Mouse (Mus musculus) myocyte (in vitro differentiated cells): ENCODE data around the gene Zcchc8. TPM values are rescaled to one million over a fixed set of nuclear protein-coding genes. Genes with fewer than 3 reads are reported as not detected.

Experiments used
- H3K27me3 ChIP-seq: one replicate; pipeline ENCODE4 v1.6.1; 2011; ENCODE audit not compliant: control insufficient read depth, insufficient read depth, insufficient read length
- H3K36me3 ChIP-seq: one replicate; pipeline ENCODE4 v1.6.1; 2011; ENCODE audit not compliant: control insufficient read depth, insufficient read depth
- H3K4me2 ChIP-seq: one replicate; pipeline ENCODE4 v1.6.1; 2011; ENCODE audit warnings: low read depth, control low read depth
- H3K4me3 ChIP-seq: one replicate; pipeline ENCODE4 v1.5.1; 2011; ENCODE audit warnings: mild to moderate bottlenecking, control low read depth, moderate library complexity
- H3K79me2 ChIP-seq: one replicate; pipeline ENCODE4 v1.6.1; 2011; ENCODE audit not compliant: control insufficient read depth, insufficient read depth
- H3ac ChIP-seq: one replicate; pipeline ENCODE4 v1.6.1; 2011; ENCODE audit not compliant: control insufficient read depth, insufficient read length
- CEBPB ChIP-seq: IDR thresholded peaks from 2 replicates; pipeline ENCODE4 v1.6.1; 2011; ENCODE audit warnings: mild to moderate bottlenecking, moderate library complexity; ENCODE audit not compliant: poor library complexity, insufficient read depth, severe bottlenecking
- E2F4 ChIP-seq: IDR thresholded peaks from one replicate; pipeline ENCODE4 v1.6.1; 2011; ENCODE audit warnings: mild to moderate bottlenecking, control low read depth, moderate library complexity; ENCODE audit not compliant: insufficient read depth
- MAX ChIP-seq: IDR thresholded peaks from one replicate; pipeline ENCODE4 v1.6.1; 2011; ENCODE audit warnings: low read depth, mild to moderate bottlenecking, control low read depth
- MYOD1 ChIP-seq, 3 experiments: IDR thresholded peaks; one replicate each; pipeline ENCODE4 v1.6.1; 2011; ENCODE audit warnings: control low read depth in 2 of 3, low read depth in 2 of 3, mild to moderate bottlenecking in 2 of 3, moderate library complexity in 1 of 3; ENCODE audit not compliant: insufficient read length in 2 of 3, control insufficient read depth in 1 of 3
- MYOG ChIP-seq, 3 experiments: IDR thresholded peaks; one replicate each; pipeline ENCODE4 v1.6.1; 2011; ENCODE audit warnings: control low read depth in 2 of 3, low read depth in 2 of 3, mild to moderate bottlenecking in 2 of 3; ENCODE audit not compliant: insufficient read length in 2 of 3, control insufficient read depth in 1 of 3, insufficient read depth in 1 of 3
- POLR2A ChIP-seq: IDR thresholded peaks from one replicate; pipeline ENCODE4 v1.6.1; 2011; ENCODE audit warnings: low read depth, mild to moderate bottlenecking, control low read depth, moderate library complexity; ENCODE audit not compliant: insufficient read length
- POLR2AphosphoS2 ChIP-seq: IDR thresholded peaks from one replicate; pipeline ENCODE4 v1.6.1; 2011; ENCODE audit warnings: low read depth, control low read depth; ENCODE audit not compliant: insufficient read length
- REST ChIP-seq: IDR thresholded peaks from one replicate; pipeline ENCODE4 v1.6.1; 2011; ENCODE audit warnings: mild to moderate bottlenecking, control low read depth, moderate library complexity; ENCODE audit not compliant: insufficient read depth, insufficient read length
- SRF ChIP-seq: IDR thresholded peaks from one replicate; pipeline ENCODE4 v1.6.1; 2011; ENCODE audit warnings: low read depth; ENCODE audit not compliant: control insufficient read depth, insufficient read length
- TCF12 ChIP-seq: IDR thresholded peaks from one replicate; pipeline ENCODE4 v1.6.1; 2011; ENCODE audit warnings: mild to moderate bottlenecking, control low read depth; ENCODE audit not compliant: poor library complexity, insufficient read depth, severe bottlenecking
- TCF3 ChIP-seq: IDR thresholded peaks from one replicate; pipeline ENCODE4 v1.6.1; 2011; ENCODE audit warnings: low read depth, control low read depth; ENCODE audit not compliant: insufficient read length
- USF1 ChIP-seq: IDR thresholded peaks from one replicate; pipeline ENCODE4 v1.6.1; 2011; ENCODE audit warnings: low read depth, mild to moderate bottlenecking, control low read depth, moderate library complexity
- polyA plus RNA-seq: library from polyadenylated mRNA; unstranded; fragments of >200 nt; fragmentation: generic; extraction: Trizol; gene quantifications from one replicate; pipeline ENCODE4 v1.2.1, GENCODE M21; 2012; ENCODE audit warnings: missing spikeins

Zcchc8 gene
- polyA plus RNA-seq, 1 experiment, result 9.7 TPM

DNA sequence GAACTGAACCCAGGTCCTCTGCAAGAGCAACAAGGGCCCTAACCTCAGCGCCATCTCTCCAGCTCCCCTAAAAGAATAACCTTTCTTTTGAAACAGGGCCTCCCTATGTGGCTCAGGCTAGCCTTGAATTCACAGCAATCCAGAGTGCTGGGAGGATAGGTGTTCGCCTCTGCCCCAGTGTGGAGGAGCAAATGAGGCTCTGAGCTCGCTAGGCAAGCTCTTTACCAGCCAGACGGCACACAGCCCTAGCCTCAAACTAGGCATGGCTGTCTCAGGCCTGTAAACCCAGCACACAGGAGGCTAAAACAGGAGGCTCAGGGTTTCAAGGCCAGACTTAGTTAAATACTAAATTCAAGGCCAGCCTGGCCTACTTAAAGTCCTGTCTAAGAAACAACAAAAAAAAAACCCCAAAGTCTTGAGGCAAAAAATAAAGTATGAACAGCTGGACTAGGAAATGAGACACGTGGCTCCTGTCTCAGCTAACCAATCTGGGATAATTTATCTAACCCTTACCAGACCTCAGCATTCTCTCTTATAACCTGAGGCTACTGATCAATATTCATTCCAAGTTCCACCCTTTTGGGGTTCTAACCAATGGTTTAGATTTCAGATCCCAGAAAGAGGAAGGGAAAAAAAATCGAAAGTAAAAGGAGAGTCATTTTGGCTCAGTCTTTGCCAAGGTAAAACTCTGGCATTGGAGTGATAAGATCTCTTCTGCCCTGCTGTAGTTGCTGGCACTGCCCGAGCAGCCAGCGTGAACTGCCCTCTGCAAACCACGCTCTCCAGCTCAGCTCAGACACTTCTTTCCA lies 50.7 kb downstream of the Zcchc8 start:
- Histone ChIP-seq H3K4me2 (peak overlapping the region; percentile 91), H3ac (no peak overlapping the region), H3K36me3 (no peaks in the 10 kb centered on the region), H3K4me3 (no peak overlapping the region), H3K79me2 (peaks cover 52% of the 10 kb centered on the region), H3K27me3 (no peaks in the 10 kb centered on the region)
- no peak for TF ChIP-seq REST
- TF ChIP-seq E2F4, result no peak
- no peak for TF ChIP-seq TCF3
- no peak for TF ChIP-seq POLR2AphosphoS2
- TF ChIP-seq USF1, result no peak
- TF ChIP-seq SRF, result no peak
- TF ChIP-seq MYOG (IDR thresholded peaks at IDR 0.05; ENCODE audit: control insufficient read depth in 1 of 3, insufficient read depth in 1 of 3, insufficient read length in 2 of 3, low read depth in 2 of 3), result no peak
- TF ChIP-seq POLR2A, result no peak
- TF ChIP-seq CEBPB, result no peak
- no peak for TF ChIP-seq TCF12
- TF ChIP-seq MAX, result no peak
- no peak for TF ChIP-seq MYOD1 (IDR thresholded peaks at IDR 0.05; ENCODE audit: control insufficient read depth in 1 of 3, insufficient read length in 2 of 3, low read depth in 2 of 3)

DNA sequence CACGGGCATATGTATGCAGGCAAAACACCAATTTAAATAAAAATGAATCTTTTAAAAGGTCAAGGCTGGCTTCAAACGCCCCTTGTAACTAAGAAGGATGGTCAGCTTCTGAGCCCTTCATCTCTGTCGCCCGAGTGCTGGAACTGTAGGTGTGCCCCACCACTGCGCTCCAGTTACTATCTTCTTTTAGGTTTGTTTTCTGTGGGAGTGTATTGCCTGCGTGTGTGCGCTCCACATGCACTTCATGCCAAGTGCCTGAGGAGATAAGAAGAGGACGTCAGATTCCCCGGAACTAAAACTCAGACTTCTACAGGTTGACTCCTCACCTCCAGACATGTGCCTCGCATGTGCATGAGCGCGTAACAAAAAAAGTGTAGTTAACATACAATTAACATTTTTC lies 53.0 kb downstream of the Zcchc8 start:
- no peak for TF ChIP-seq E2F4
- no peak for TF ChIP-seq MAX
- TF ChIP-seq SRF, result no peak
- TF ChIP-seq MYOG (IDR thresholded peaks at IDR 0.05; ENCODE audit: control insufficient read depth in 1 of 3, insufficient read depth in 1 of 3, insufficient read length in 2 of 3, low read depth in 2 of 3), result no peak
- TF ChIP-seq POLR2A, result no peak
- TF ChIP-seq POLR2AphosphoS2, result no peak
- TF ChIP-seq TCF12, result no peak
- TF ChIP-seq CEBPB, result no peak
- TF ChIP-seq USF1, result no peak
- TF ChIP-seq REST, result no peak
- Histone ChIP-seq H3K4me2 (no peak overlapping the region), H3K79me2 (peaks cover 42% of the 10 kb centered on the region), H3K36me3 (no peaks in the 10 kb centered on the region), H3K27me3 (no peaks in the 10 kb centered on the region), H3K4me3 (no peak overlapping the region), H3ac (no peak overlapping the region)

- H3K79me2 ChIP-seq, result peaks cover 28% of the 10 kb centered on the region
- no peak overlapping the region for H3K4me2 ChIP-seq
- H3K4me3 ChIP-seq, result no peak overlapping the region
- H3ac ChIP-seq, result no peak overlapping the region
- no peaks in the 10 kb centered on the region for H3K27me3 ChIP-seq
- no peaks in the 10 kb centered on the region for H3K36me3 ChIP-seq
- TF ChIP-seq USF1 (no peak), SRF (no peak), TCF12 (no peak), E2F4 (no peak), MAX (no peak), CEBPB (no peak), REST (no peak), TCF3 (no peak), POLR2AphosphoS2 (no peak), MYOG (IDR thresholded peaks at IDR 0.05; ENCODE audit: control insufficient read depth in 1 of 3, insufficient read depth in 1 of 3, insufficient read length in 2 of 3, low read depth in 2 of 3) (no peak), POLR2A (no peak), MYOD1 (IDR thresholded peaks at IDR 0.05; ENCODE audit: control insufficient read depth in 1 of 3, insufficient read length in 2 of 3, low read depth in 2 of 3) (no peak)
These were observed 54.9 kb downstream of the Zcchc8 start for GRCm38 (mm10) chr5:123665956-123666355.

- H3ac ChIP-seq, result no peak overlapping the region
- H3K79me2 ChIP-seq, result peaks cover 22% of the 10 kb centered on the region
- H3K4me3 ChIP-seq, result no peak overlapping the region
- no peaks in the 10 kb centered on the region for H3K36me3 ChIP-seq
- no peaks in the 10 kb centered on the region for H3K27me3 ChIP-seq
- no peak overlapping the region for H3K4me2 ChIP-seq
- TF ChIP-seq MYOG (IDR thresholded peaks at IDR 0.05; ENCODE audit: control insufficient read depth in 1 of 3, insufficient read depth in 1 of 3, insufficient read length in 2 of 3, low read depth in 2 of 3), result no peak
- no peak for TF ChIP-seq MAX
- no peak for TF ChIP-seq SRF
- TF ChIP-seq USF1, result no peak
- TF ChIP-seq TCF12, result no peak
- no peak for TF ChIP-seq POLR2AphosphoS2
- TF ChIP-seq CEBPB, result no peak
- no peak for TF ChIP-seq POLR2A
- TF ChIP-seq E2F4, result no peak
- no peak for TF ChIP-seq MYOD1 (IDR thresholded peaks at IDR 0.05; ENCODE audit: control insufficient read depth in 1 of 3, insufficient read length in 2 of 3, low read depth in 2 of 3)
- TF ChIP-seq TCF3, result no peak
- TF ChIP-seq REST, result no peak
These were observed 56.6 kb downstream of the Zcchc8 start for GRCm38 (mm10) chr5:123664329-123664728.
